Mouse (Mus musculus): ENCODE measurements around the gene Ccndbp1. TPM values are rescaled to one million over a fixed set of nuclear protein-coding genes. Genes with fewer than 3 reads are reported as not detected.
A peak's percentile ranks its signal among the peaks of the same experiment; 100 is the strongest.
"Not testable (repeated sequence)": the region's sequence is repeated elsewhere in the genome, so short reads cannot be mapped to it uniquely, and the experiment has no call there.

Gene Ccndbp1
- polyA plus RNA-seq, 1 experiment from 2014 or later = 48.6 TPM

DNA sequence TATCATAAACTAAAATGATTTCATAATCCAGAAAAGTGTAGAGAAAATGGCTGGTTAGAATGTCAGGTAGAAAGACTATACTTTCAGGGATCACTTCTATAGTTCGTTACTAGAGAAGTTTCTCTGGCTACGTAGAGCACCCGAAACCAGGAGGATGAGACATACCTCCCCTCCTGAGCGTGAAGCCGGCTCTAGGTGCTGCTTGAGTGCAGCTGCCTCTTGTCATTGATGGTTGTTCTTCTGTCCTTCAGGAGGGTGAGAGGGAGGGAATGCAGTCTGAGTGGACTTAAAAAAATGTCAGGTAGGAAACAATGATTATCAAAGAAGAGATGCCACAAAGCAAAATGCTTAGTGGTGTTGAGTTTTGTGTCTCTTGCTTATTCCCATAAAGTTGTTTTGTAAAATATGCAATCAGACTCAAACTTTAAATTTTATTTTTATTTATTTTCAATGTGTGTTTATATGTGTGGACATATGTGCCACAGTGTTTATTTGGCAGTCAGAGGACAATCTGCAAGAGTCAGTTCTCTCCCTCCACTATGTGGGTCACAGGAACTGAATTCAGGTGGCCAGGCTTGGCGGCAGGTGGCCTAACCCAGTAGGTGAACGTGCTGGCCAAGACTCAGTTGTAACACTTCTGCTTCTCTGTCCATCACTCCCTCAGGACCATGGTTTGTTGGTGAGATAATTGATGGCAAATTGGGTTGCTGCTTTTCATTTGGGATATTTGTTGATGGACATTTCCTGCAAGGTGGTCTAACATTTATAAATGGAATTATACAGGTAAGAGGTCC lies 4.0 kb upstream of the Ccndbp1 start:
- Histone ChIP-seq H3K4me1 (peaks cover 9% of the 10 kb centered on the region), H3K4me2 (no peak overlapping the region), H3K9me3 (replicated peaks) (no peaks in the 10 kb centered on the region), H3K36me3 (no peaks in the 10 kb centered on the region), H3K9ac (no peak overlapping the region), H3K27ac (no peak overlapping the region), H3K27me3 (no peaks in the 10 kb centered on the region), H3K4me3 (replicated peaks) (no peak overlapping the region)
- WGBS = 84% methylated on average over 7 of the region's 7 CpGs
- ATAC-seq (replicated peaks; ENCODE audit: low FRiP score) = no peak

DNA sequence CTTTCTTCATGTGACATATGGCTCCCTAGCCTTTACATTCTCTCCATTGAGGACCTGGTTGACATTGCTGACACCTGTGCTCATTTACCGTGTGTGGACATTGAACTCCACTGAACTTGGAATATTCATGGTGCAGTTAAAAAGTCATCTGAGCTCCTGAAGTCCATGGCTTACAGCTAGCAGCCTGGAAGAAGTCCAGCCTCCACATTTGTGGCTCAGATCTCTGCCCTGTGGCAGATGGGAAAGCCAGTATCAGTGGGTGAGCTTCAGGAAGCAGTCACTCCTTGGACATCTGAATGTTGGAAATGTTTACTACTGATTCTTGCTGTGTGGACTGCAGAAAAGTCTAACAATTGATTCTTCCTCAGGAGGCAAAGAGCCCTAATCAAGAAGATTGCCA lies 1.2 kb upstream of the Ccndbp1 start:
- Histone ChIP-seq H3K4me3 (replicated peaks) (no peak overlapping the region), H3K4me1 (peaks cover 12% of the 10 kb centered on the region), H3K27me3 (no peaks in the 10 kb centered on the region), H3K9ac (no peak overlapping the region), H3K27ac (no peak overlapping the region), H3K36me3 (peaks cover 12% of the 10 kb centered on the region), H3K9me3 (replicated peaks) (no peaks in the 10 kb centered on the region), H3K4me2 (no peak overlapping the region)
- ATAC-seq (replicated peaks; ENCODE audit: low FRiP score) = no peak
- WGBS = 70% methylated on average over 1 of the region's 1 CpGs

DNA sequence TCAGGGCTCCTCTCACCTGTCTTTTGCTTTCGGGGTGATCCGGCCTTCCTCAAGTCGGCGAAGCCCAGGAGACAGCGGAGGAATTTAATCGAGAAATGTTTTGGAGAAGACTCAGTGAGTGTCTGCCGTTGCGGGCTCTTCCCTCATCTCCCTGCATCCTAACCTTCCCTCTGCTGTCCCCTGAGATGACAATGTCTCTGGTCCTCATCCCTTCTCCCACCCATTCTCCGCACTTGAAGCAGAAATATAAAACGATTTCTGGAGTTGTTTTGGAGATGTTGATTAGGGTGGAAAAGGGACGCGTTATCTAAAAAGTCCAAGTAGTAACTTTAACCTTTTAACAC lies 433 bp downstream of the Ccndbp1 start:
- H3K36me3 ChIP-seq = peaks cover 26% of the 10 kb centered on the region
- no peak; the same call in 1 of the 2 replicates for ATAC-seq (replicated peaks; ENCODE audit: low FRiP score)

DNA sequence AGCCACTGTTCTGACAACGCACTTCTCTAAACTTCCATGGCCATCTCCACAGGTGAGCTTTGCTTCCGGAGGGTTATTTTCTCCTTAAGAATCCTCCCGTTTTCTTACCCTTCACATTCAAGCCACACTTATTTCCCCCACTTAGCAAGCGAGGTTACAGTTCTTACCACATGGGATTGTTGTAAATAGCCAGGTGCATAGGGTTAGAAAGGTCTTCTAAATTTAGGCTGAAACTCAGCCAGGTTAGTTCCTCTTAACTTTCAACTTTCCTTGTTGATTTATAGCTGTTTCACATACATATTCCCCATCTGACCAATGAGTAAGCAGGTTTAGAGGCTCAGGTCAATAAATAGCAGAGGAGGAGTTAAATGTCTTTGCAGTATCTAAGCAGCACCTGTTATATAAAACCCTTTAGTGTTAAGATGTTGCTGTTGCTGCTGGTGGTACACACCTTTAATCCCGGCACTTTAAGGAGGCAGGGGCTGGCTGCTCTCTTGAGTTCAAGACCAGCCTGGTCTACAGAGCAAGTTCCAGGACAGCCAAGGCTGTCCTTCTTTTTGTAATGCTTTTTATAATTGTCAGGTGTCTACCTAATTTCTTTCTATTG lies 971 bp downstream of the Ccndbp1 start:
- 23% methylated on average over 5 of the region's 5 CpGs for WGBS
- H3K9me3 ChIP-seq (replicated peaks) = no peaks in the 10 kb centered on the region
- H3K9ac ChIP-seq = peak overlapping the region; percentile 67
- H3K27me3 ChIP-seq = no peaks in the 10 kb centered on the region
- ATAC-seq (replicated peaks; ENCODE audit: low FRiP score) = no peak
- H3K4me3 ChIP-seq (replicated peaks) = peak overlapping the region; percentile 91
- H3K36me3 ChIP-seq = peaks cover 30% of the 10 kb centered on the region
- no peak overlapping the region for H3K27ac ChIP-seq
- H3K4me2 ChIP-seq = peak overlapping the region; percentile 85
- H3K4me1 ChIP-seq = peaks cover 12% of the 10 kb centered on the region

More for the DNA sequence above, 433 bp downstream of the Ccndbp1 start:
- H3K9ac ChIP-seq = peak overlapping the region; percentile 67
- H3K27ac ChIP-seq = peak overlapping the region; percentile 56; the same call in 1 of the 2 replicates
- WGBS = under 1% methylated on average over 12 of the region's 12 CpGs
- no peaks in the 10 kb centered on the region for H3K9me3 ChIP-seq (replicated peaks)
- peaks cover 12% of the 10 kb centered on the region for H3K4me1 ChIP-seq
- peak overlapping the region; percentile 91 for H3K4me3 ChIP-seq (replicated peaks)
- H3K27me3 ChIP-seq = no peaks in the 10 kb centered on the region
- peak overlapping the region; percentile 85 for H3K4me2 ChIP-seq

DNA sequence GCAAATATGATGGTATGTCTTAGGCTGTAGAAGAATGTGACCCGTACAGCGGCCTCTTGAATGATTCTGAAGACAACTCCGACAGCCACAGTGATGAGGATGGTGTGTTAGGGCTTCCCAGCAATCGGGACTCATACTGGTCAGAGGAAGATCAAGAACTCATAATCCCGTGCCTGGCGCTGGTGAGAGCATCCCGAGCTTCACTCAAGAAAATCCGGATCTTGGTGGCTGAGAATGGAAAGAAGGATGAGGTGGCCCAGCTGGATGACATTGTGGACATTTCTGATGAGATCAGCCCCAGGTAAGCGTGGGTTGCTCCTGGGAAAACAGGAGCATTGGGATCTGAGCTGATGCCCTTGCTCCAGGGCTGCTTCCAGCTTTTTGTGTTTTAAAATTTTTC lies 4.5 kb downstream of the Ccndbp1 start:
- 94% methylated on average over 9 of the region's 9 CpGs for WGBS
- Histone ChIP-seq H3K4me3 (replicated peaks) (no peak overlapping the region), H3K4me1 (peaks cover 11% of the 10 kb centered on the region), H3K9me3 (replicated peaks) (no peaks in the 10 kb centered on the region), H3K9ac (no peak overlapping the region), H3K36me3 (peaks cover 63% of the 10 kb centered on the region), H3K4me2 (no peak overlapping the region), H3K27ac (no peak overlapping the region), H3K27me3 (no peaks in the 10 kb centered on the region)
- ATAC-seq (replicated peaks; ENCODE audit: low FRiP score) = no peak

DNA sequence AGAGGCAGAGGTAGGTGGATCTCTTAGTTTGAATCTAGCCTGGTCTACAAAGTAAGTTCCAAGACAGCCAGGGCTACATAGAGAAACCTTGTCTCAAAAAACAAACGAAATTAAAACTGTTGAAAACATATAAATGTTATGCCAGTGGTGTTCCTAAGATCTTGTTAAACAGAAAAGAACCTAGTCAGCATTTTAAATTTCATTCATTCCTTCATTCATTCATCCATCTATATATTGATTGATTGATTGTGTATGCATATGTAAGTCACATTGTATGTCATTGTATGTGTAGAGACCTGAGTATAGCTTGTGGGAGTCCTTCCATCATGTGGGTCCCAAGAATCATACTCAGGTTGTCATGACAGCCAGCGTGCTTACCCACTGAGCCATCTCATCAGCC lies 7.3 kb downstream of the Ccndbp1 start:
- no peak overlapping the region for H3K4me2 ChIP-seq
- no peak overlapping the region for H3K4me3 ChIP-seq (replicated peaks)
- WGBS = 87% methylated on average over 2 of the region's 2 CpGs
- peaks cover 67% of the 10 kb centered on the region for H3K36me3 ChIP-seq
- H3K9me3 ChIP-seq (replicated peaks) = no peaks in the 10 kb centered on the region
- no peak for ATAC-seq (replicated peaks; ENCODE audit: low FRiP score)
- no peak overlapping the region for H3K27ac ChIP-seq
- H3K4me1 ChIP-seq = no peaks in the 10 kb centered on the region
- no peaks in the 10 kb centered on the region for H3K27me3 ChIP-seq
- no peak overlapping the region for H3K9ac ChIP-seq

DNA sequence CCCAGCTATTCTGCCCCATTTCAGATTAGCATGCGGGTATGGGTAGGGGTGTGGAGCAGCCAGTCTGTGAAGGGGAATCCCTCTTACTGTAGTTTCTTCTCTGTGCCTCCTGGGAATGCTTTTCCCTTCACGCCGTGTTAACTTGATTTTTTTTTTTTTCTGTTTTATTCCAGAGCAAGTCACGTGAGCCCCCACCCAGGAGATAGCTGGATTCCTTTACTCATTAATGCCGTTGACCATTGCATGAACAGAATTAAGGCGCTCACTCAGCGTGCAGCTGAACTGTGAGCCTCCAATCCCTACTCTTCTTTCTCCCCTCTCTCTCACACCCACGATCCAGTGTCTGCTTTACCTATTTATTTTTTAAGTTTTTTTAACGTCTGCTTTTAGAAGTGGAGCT lies 8.0 kb downstream of the Ccndbp1 start:
- no peak overlapping the region for H3K4me2 ChIP-seq
- no peaks in the 10 kb centered on the region for H3K27me3 ChIP-seq
- no peak overlapping the region for H3K4me3 ChIP-seq (replicated peaks)
- H3K9ac ChIP-seq = no peak overlapping the region
- no peaks in the 10 kb centered on the region for H3K9me3 ChIP-seq (replicated peaks)
- no peaks in the 10 kb centered on the region for H3K4me1 ChIP-seq
- no peak for ATAC-seq (replicated peaks; ENCODE audit: low FRiP score)
- WGBS = 83% methylated on average over 9 of the region's 9 CpGs
- H3K27ac ChIP-seq = no peak overlapping the region
- H3K36me3 ChIP-seq = peaks cover 62% of the 10 kb centered on the region

DNA sequence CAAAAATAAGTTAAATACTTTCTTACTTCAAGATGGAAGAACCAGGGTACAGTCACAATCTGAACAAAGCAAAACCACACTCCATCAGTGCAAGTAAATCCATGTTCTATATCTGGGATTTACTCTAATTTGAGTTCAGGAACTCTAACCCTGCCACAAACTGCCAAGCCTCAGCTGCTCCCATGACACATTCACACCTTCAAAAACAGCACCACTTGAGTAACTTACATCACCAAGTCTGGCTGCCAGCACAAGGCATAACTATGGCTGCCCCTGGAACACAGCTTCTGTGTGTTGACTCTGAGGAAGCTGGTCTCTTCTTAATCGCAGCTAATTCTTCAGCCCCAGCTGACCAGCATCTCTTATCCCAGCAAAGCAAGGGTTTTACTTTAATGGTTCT lies 8.9 kb downstream of the Ccndbp1 start:
- Histone ChIP-seq H3K9ac (no peak overlapping the region), H3K27me3 (no peaks in the 10 kb centered on the region), H3K4me2 (no peak overlapping the region), H3K9me3 (replicated peaks) (no peaks in the 10 kb centered on the region), H3K4me1 (no peaks in the 10 kb centered on the region), H3K36me3 (peaks cover 53% of the 10 kb centered on the region), H3K4me3 (replicated peaks) (no peak overlapping the region), H3K27ac (no peak overlapping the region)
- 96% methylated on average over 1 of the region's 1 CpGs for WGBS
- no peak for ATAC-seq (replicated peaks; ENCODE audit: low FRiP score)

DNA sequence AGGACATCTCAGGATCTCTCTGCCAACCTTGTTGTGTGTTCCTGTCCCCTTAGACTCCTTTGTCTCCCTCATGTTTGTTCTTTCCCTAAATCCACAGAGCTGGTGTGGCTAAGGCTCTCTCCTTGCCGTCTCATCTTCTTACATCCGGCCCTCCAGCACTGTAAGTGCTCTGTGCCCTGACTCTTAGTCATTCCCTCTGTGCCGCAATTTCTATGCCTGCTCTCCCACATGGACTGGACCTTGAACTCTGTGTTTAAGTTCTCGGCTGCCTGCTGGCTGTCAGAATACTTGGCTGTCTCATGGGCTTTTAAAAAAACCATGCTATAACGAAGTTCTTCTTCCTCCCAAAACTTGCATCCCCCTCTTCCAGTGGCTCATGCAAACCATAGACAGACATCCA lies 14.7 kb downstream of the Ccndbp1 start:
- 63% methylated on average over 5 of the region's 5 CpGs for WGBS
- ATAC-seq (replicated peaks; ENCODE audit: low FRiP score) = no peak
- H3K9ac ChIP-seq = no peak overlapping the region
- H3K36me3 ChIP-seq = peaks cover 2% of the 10 kb centered on the region
- H3K4me3 ChIP-seq (replicated peaks) = no peak overlapping the region
- H3K4me1 ChIP-seq = no peaks in the 10 kb centered on the region
- no peak overlapping the region for H3K4me2 ChIP-seq
- peaks cover 3% of the 10 kb centered on the region; the same call in 1 of the 2 replicates for H3K27me3 ChIP-seq
- no peaks in the 10 kb centered on the region for H3K9me3 ChIP-seq (replicated peaks)
- no peak overlapping the region for H3K27ac ChIP-seq

DNA sequence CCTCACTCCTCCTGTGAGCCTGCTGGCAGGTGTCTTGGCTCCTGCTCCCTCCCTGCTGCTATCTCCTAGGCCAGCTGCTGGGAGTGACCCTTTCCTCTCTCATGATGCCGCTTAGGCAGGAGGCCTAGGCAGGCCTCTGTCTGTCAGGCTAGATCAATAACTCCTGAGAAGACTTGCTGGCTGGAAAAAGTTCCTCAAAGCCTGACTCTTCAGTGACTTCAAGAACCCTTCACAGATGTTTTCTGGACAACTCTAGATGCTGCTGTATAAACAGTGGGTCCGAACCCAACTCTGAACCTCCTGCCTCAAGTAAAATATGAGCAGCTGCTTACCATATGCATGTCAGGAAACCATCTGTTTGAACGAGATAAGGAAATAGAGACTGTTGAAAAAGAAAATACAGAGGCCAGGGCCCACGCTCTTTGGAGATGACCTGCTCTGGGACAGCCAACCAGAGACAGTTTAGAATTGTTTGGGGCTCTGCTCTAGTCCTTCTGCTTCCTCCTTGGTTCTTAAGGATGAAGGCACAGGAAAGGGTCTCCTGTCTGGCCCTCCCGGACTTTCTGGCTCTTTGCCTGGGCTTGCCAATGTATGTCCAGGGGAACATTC lies 28.6 kb downstream of the Ccndbp1 start, which contains the start of gene Epb42:
Gene Epb42 (minus strand): TSS at position 340 of the 609 bp plus-strand sequence.
- Histone ChIP-seq H3K4me2 (no peak within 1 kb of the TSS), H3K9ac (no peak within 1 kb of the TSS), H3K27ac (no peak within 1 kb of the TSS), H3K9me3 (replicated peaks) (no peaks in the 10 kb centered on the region), H3K27me3 (no peaks in the 10 kb centered on the region), H3K4me3 (replicated peaks) (no peak within 1 kb of the TSS), H3K4me1 (no peaks in the 10 kb centered on the region), H3K36me3 (no peaks in the 10 kb centered on the region)
- WGBS = 52% methylated on average over 5 of the region's 5 CpGs
- ATAC-seq (replicated peaks; ENCODE audit: low FRiP score) = peak; percentile 89

DNA sequence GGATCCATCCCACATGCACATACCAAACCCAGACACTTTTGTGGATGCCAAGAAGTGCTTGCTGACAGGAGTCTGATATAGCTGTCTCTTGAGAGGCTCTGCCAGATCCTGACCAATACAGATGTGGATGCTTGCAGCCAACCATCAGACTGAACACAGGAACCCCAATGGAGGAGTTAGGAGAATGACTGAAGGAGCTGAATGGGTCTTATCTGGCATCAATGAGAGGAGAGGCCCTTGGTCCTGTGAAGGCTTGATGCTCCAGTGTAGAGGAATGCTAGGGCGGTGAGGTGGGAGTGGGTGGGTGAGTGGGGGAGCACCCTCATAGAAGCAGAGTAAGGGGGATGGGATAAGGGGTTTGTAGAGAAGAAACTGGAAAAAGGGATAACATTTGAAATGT lies 30.6 kb downstream of the Ccndbp1 start:
- not testable (repeated sequence) for H3K4me2 ChIP-seq; H3K27ac ChIP-seq; H3K4me3 ChIP-seq (replicated peaks); H3K9me3 ChIP-seq (replicated peaks); H3K9ac ChIP-seq; H3K27me3 ChIP-seq; H3K4me1 ChIP-seq; H3K36me3 ChIP-seq; ATAC-seq (replicated peaks; ENCODE audit: low FRiP score)
- 95% methylated on average over 1 of the region's 1 CpGs for WGBS

DNA sequence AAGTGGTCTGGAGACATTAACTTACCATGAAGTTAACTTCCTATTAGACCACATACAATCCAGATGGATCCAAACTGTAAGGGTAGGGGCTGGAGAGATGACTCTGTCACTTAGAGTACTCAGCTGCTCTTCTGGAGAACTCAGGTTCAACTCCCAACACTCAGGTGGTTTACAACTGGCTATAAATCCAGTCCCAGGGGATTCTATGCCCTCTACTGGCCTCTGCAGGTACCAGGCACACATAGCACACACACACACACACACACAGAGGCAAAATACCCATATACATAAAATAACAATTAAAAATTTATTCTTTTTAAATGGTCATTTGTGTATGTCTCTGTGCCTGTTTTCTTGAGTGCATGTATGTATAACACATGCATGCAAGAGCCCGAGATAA lies 31.2 kb downstream of the Ccndbp1 start:
- no peak overlapping the region for H3K9ac ChIP-seq
- no peaks in the 10 kb centered on the region for H3K9me3 ChIP-seq (replicated peaks)
- ATAC-seq (replicated peaks; ENCODE audit: low FRiP score) = no peak
- WGBS = 96% methylated on average over 1 of the region's 1 CpGs
- H3K36me3 ChIP-seq = no peaks in the 10 kb centered on the region
- H3K4me1 ChIP-seq = no peaks in the 10 kb centered on the region
- no peak overlapping the region for H3K27ac ChIP-seq
- H3K27me3 ChIP-seq = no peaks in the 10 kb centered on the region
- H3K4me2 ChIP-seq = no peak overlapping the region
- no peak overlapping the region for H3K4me3 ChIP-seq (replicated peaks)
